Mouse (Mus musculus) G1E-ER4 (cell line): Measurements from ENCODE around the gene Aox2. TPM values are rescaled to one million over a fixed set of nuclear protein-coding genes. Genes with fewer than 3 reads are reported as not detected.

Experiments
- GATA1 ChIP-seq: IDR thresholded peaks from one replicate; pipeline ENCODE4 v1.8.0; 2012; ENCODE audit warnings: low read length, inconsistent platforms
- polyA plus RNA-seq: library from polyadenylated mRNA; stranded (reverse); fragments of >175 nt; gene quantifications from 2 replicates; pipeline ENCODE4 v1.2.3, GENCODE M21; 2012

Aox2 gene
- polyA plus RNA-seq, 1 experiment, result 0.36 TPM

GRCm38 (mm10) chr1:58358958-58359901, 81.1 kb downstream of the Aox2 start:
- TF ChIP-seq GATA1, result no peak

DNA sequence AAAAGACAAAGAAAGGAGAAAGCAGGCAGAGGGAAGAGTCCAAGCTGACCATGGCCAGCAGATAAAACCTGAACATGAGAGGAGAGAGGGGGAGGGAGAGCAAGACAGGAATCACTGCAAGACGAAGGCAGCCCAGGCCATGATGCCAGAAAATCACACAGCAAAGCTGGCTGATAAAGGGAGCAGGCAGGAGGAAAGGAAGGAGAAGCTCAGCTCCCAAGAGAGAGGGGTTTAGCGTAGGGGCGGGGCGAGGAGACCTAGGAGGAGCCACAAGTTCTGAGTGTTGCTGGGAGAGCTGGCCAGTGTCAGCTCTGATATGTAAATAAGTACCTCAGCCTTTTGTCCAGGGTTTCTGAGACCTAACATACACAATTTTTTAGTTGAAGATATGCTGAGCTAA, 84.2 kb downstream of the Aox2 start:
- no peak for TF ChIP-seq GATA1

DNA sequence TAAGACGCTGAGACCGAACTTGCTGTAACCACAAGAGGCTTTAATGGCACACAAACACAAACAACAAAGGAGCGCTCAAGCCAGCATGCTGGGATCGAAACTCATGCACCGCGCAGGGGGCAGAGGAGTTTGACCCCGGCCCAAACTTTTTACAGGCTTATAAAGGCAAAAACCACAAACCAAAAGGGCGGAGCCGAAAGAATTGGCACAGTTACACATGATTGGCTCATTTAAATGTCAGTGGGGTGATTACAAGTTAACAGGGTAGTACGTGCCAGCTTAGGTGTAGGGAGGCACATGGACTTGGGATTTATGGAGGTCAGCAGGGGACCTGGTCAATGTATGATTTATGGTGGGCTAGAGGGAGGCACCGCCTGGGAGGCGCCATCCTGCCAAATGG, 86.4 kb downstream of the Aox2 start:
- no peak for TF ChIP-seq GATA1

GRCm38 (mm10) chr1:58365829-58366228, 87.7 kb downstream of the Aox2 start:
- TF ChIP-seq GATA1, result no peak

DNA sequence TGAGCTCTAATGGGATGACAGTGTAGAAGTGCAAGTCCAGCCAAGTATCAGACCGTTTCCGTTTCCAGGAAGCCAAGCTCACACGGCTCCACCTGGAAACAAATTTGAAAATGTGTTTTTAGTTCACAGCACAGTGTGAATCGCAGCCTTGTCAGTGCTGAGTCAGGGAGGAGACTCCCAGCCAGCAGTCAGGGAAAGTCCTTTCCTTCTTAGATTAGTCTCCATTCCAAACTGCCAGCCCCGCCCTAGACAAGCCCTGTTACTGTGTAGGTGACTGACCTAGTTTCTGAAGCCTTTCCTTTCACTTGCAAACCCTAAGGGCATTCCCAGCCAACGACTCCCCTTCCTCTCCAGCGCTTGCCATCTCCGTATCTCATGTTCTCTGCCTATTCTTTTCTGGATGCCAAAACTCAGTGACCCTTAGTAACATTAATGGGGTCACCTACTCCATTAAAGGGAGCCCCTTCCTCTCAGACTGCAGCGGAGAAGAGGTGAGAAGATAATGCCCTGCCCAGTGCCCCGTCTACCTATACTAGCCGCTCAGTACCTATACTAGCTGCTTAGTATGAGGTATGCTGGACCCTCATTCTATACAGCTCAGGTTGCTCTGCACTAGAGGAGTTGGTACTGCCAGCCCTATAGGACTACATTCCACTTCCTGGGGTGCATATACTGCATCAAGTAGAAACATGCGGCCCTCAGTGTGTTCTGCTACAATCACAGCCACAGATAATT, 88.8 kb downstream of the Aox2 start:
- no peak for TF ChIP-seq GATA1

- no peak for TF ChIP-seq GATA1
Measured at GRCm38 (mm10) chr1:58369716-58370115, 91.6 kb downstream of the Aox2 start.

GRCm38 (mm10) chr1:58375574-58376147, 97.5 kb downstream of the Aox2 start:
- peak; percentile 88 for TF ChIP-seq GATA1

DNA sequence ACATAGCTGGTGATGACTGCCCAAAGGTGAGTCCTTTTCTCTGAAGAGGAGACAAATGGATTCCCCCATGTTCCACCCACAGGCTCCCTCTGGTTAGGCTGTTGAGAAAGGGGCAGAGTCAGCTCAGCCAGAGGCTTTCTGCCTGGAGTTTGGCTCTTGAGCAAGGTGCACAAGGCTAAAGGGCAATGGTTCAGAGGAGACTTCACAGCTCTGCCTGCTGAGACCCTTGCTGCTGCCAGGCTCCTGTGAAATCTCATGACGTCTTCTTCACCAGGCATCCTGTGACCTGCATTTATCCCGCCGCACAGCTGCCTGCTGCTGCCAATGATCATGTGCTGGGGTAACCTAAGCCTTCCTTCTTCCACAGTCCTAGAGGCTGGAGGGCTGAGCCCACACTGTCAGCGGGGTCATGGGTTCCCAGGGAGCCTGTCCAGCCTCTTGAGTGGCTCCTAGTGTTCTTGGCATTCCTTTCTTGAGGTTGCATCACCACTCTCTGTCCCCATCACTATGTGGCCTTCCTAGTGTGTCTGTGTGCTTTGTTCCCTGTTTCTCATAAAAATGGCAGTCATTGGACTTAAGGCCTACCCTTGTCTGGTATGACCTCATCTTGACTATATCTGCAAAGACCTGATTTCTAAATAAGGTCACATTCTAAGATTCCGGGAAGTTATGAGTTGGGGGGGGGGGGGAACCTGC, 104.6 kb downstream of the Aox2 start:
- no peak for TF ChIP-seq GATA1

GRCm38 (mm10) chr1:58391421-58392267, 113.5 kb downstream of the Aox2 start:
- TF ChIP-seq GATA1, result no peak

- no peak for TF ChIP-seq GATA1
Measured at GRCm38 (mm10) chr1:58392268-58392651, 114.1 kb downstream of the Aox2 start.

- no peak for TF ChIP-seq GATA1
Measured at GRCm38 (mm10) chr1:58392652-58393283, 114.6 kb downstream of the Aox2 start, which contains the start of gene Bzw1. Bzw1 (plus strand) TSS chr1:58392898.

DNA sequence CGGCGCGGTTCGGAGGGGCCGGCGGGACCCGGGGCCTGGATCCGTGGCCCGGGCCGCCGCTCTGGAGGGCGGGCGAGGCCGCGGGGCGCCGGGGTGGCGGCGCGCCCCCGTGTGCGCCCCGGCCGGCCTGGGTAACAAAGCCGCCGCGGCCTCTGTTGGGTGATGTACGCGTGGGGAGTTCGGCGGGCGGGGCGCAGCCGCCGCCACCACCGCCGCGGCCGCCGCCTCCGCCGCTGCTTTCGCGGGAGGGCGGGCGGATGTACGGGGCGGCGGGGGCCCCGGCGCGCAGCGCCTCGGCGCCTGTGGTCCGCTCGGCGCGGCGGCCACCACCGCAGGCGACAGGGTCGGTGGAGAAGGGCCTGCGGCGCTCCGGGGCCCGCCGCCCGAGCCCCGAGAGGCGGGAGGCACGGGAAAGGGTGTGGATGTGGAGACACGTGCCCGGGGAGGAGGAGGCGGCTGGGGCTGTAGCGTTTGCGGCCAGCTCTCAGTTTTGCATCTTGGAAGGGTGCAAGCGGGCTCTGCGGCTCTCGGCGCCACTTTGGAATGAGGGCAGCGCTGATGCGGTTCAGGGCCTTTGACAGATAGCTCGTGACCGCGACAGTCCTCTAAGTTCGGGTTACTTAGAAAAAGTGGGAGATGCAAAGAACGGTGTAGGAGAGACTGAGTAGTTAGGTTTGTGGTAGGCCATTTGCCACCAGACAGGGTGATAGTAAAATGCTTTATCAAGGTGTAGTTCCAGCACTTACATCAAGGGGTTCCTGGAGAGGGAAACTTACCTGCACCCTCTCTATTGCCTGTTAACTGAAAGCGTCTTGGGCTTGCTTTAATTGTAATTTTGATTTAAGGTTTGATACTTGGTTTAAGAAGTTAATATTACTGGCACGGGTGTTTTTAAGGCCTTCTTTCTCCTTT, 115.4 kb downstream of the Aox2 start:
- no peak for TF ChIP-seq GATA1

- TF ChIP-seq GATA1, result no peak
Measured at GRCm38 (mm10) chr1:58395341-58395740, 117.2 kb downstream of the Aox2 start.
